Mouse (Mus musculus) kidney, embryonic 14.5 days (tissue): ENCODE data around the gene Fpr3. TPM values are rescaled to one million over a fixed set of nuclear protein-coding genes. Genes with fewer than 3 reads are reported as not detected.

Experiments used
- ATAC-seq: fragments of 200-750 bp; cut with Nextera tagmentation; 2 replicates; pipeline ENCODE4 v1.8.0; 2017; ENCODE audit warnings: moderate number of reproducible peaks, mild to moderate bottlenecking, moderate TSS enrichment, moderate library complexity; ENCODE audit not compliant: low FRiP score, low TSS enrichment
- H3K27ac ChIP-seq: fragments of 300-500 bp; sonication (generic); 2 replicates; pipeline ENCODE4 v1.5.1; 2014; ENCODE audit warnings: low read depth, mild to moderate bottlenecking, low read length, moderate library complexity, mixed read lengths
- H3K27me3 ChIP-seq: fragments of 300-500 bp; sonication (generic); 2 replicates; pipeline ENCODE4 v1.6.1; 2014; ENCODE audit warnings: mild to moderate bottlenecking, low read length; ENCODE audit not compliant: control insufficient read depth, insufficient read depth
- H3K36me3 ChIP-seq: fragments of 300-500 bp; sonication (generic); 2 replicates; pipeline ENCODE4 v1.6.1; 2014; ENCODE audit warnings: low read length, mixed read lengths; ENCODE audit not compliant: control insufficient read depth, insufficient read depth
- H3K4me1 ChIP-seq: fragments of 300-500 bp; sonication (generic); 2 replicates; pipeline ENCODE4 v1.6.1; 2014; ENCODE audit warnings: low read length, mixed read lengths; ENCODE audit not compliant: control insufficient read depth, insufficient read depth
- H3K4me2 ChIP-seq: fragments of 300-500 bp; sonication (generic); replicated peaks from 2 replicates; pipeline ENCODE4 v1.6.1; 2014; ENCODE audit warnings: low read depth, mild to moderate bottlenecking, low read length
- H3K4me3 ChIP-seq: fragments of 300-500 bp; sonication (generic); 2 replicates; pipeline ENCODE4 v1.5.1; 2014; ENCODE audit warnings: mild to moderate bottlenecking, low read length
- H3K9ac ChIP-seq: fragments of 300-500 bp; sonication (generic); 2 replicates; pipeline ENCODE4 v1.6.1; 2014; ENCODE audit warnings: low read depth, mild to moderate bottlenecking, low read length, moderate library complexity
- H3K9me3 ChIP-seq: fragments of 300-500 bp; sonication (generic); 2 replicates; pipeline ENCODE4 v1.6.1; 2016; ENCODE audit warnings: low read length; ENCODE audit not compliant: control insufficient read depth
- WGBS: fragments of 180-500 bp; shearing (Covaris S2); extraction: QIAGEN DNeasy Blood & Tissue Kit; methylation state at CpG from one replicate; pipeline ENCODE4 v1.1.7; 2014; 5-methylcytosine and 5-hydroxymethylcytosine counted together
- polyA plus RNA-seq: library from polyadenylated mRNA; unstranded; fragments of >200 nt; fragmentation: Nextera tagmentation; extraction: Ambion mirVana; gene quantifications from 2 replicates; pipeline ENCODE4 v1.2.1, GENCODE M21; 2014

Gene Fpr3
- polyA plus RNA-seq, 1 experiment from 2014 or later, result not detected

GRCm38 (mm10) chr17:17849906-17850712 lies 37.5 kb upstream of the Fpr3 start:
- no peaks in the 10 kb centered on the region for H3K4me1 ChIP-seq
- H3K36me3 ChIP-seq, result no peaks in the 10 kb centered on the region
- H3K27me3 ChIP-seq, result peaks cover 7% of the 10 kb centered on the region
- H3K4me3 ChIP-seq, result peak overlapping the region; percentile 16
- no peak overlapping the region for H3K27ac ChIP-seq
- H3K9ac ChIP-seq, result no peak overlapping the region
- peak; percentile 48; the same call in 1 of the 2 replicates for ATAC-seq
- H3K4me2 ChIP-seq, result peak overlapping the region; percentile 36
- no peaks in the 10 kb centered on the region for H3K9me3 ChIP-seq
- WGBS, result 19% methylated on average over 55 of the region's 55 CpGs

- Histone ChIP-seq H3K9me3 (no peaks in the 10 kb centered on the region), H3K4me2 (no peak within 1 kb of the TSS), H3K4me1 (no peaks in the 10 kb centered on the region), H3K36me3 (no peaks in the 10 kb centered on the region), H3K27me3 (peaks cover 2% of the 10 kb centered on the region), H3K4me3 (no peak within 1 kb of the TSS), H3K27ac (no peak within 1 kb of the TSS), H3K9ac (no peak within 1 kb of the TSS)
- WGBS, result 35% methylated on average over 8 of the region's 8 CpGs
- ATAC-seq, result 0 out of 2 replicates have a peak, but pooled peaks have one; percentile 45
These were observed 32.4 kb upstream of the Fpr3 start, which contains the start of gene Has1 for GRCm38 (mm10) chr17:17855064-17855838. Gene Has1, minus strand, starts transcription at chr17:17855205.

- H3K36me3 ChIP-seq, result no peaks in the 10 kb centered on the region
- ATAC-seq, result 0 out of 2 replicates have a peak, but pooled peaks have one; percentile 63
- no peak overlapping the region for H3K9ac ChIP-seq
- no peaks in the 10 kb centered on the region for H3K27me3 ChIP-seq
- no peaks in the 10 kb centered on the region for H3K9me3 ChIP-seq
- no peak overlapping the region for H3K27ac ChIP-seq
- no peak overlapping the region for H3K4me3 ChIP-seq
- H3K4me1 ChIP-seq, result no peaks in the 10 kb centered on the region
- no peak overlapping the region for H3K4me2 ChIP-seq
- 56% methylated on average over 1 of the region's 1 CpGs for WGBS
These were observed 31.0 kb upstream of the Fpr3 start for GRCm38 (mm10) chr17:17856612-17857011.

- Histone ChIP-seq H3K27me3 (no peaks in the 10 kb centered on the region), H3K27ac (no peak overlapping the region), H3K4me3 (no peak overlapping the region), H3K9me3 (no peaks in the 10 kb centered on the region), H3K4me2 (no peak overlapping the region), H3K9ac (no peak overlapping the region), H3K4me1 (no peaks in the 10 kb centered on the region), H3K36me3 (no peaks in the 10 kb centered on the region)
- WGBS, result 71% methylated on average over 1 of the region's 1 CpGs
- ATAC-seq, result no peak
These were observed 30.2 kb upstream of the Fpr3 start for GRCm38 (mm10) chr17:17857446-17857845.

- Histone ChIP-seq H3K4me2 (no peak overlapping the region), H3K4me3 (no peak overlapping the region), H3K36me3 (no peaks in the 10 kb centered on the region; the same call in 1 of the 2 replicates), H3K9ac (no peak overlapping the region), H3K27me3 (no peaks in the 10 kb centered on the region), H3K9me3 (no peaks in the 10 kb centered on the region), H3K4me1 (no peaks in the 10 kb centered on the region), H3K27ac (no peak overlapping the region)
- WGBS, result 85% methylated on average over 3 of the region's 3 CpGs
- no peak for ATAC-seq
These were observed 27.5 kb upstream of the Fpr3 start for GRCm38 (mm10) chr17:17860110-17860509.

GRCm38 (mm10) chr17:17862360-17862759 lies 25.3 kb upstream of the Fpr3 start:
- no peak overlapping the region for H3K4me2 ChIP-seq
- 60% methylated on average over 1 of the region's 1 CpGs for WGBS

GRCm38 (mm10) chr17:17865168-17865567 lies 22.5 kb upstream of the Fpr3 start:
- no peak overlapping the region for H3K9ac ChIP-seq
- H3K27ac ChIP-seq, result no peak overlapping the region
- H3K27me3 ChIP-seq, result no peaks in the 10 kb centered on the region
- WGBS, result 75% methylated on average over 2 of the region's 2 CpGs
- ATAC-seq, result no peak
- no peaks in the 10 kb centered on the region for H3K4me1 ChIP-seq
- no peak overlapping the region for H3K4me3 ChIP-seq
- H3K4me2 ChIP-seq, result no peak overlapping the region
- no peaks in the 10 kb centered on the region for H3K9me3 ChIP-seq
- no peaks in the 10 kb centered on the region; the same call in 1 of the 2 replicates for H3K36me3 ChIP-seq

More at GRCm38 (mm10) chr17:17862360-17862759, 25.3 kb upstream of the Fpr3 start:
- Histone ChIP-seq H3K4me3 (no peak overlapping the region), H3K27ac (no peak overlapping the region), H3K36me3 (no peaks in the 10 kb centered on the region; the same call in 1 of the 2 replicates), H3K9me3 (no peaks in the 10 kb centered on the region), H3K27me3 (no peaks in the 10 kb centered on the region), H3K4me1 (no peaks in the 10 kb centered on the region), H3K9ac (no peak overlapping the region)
- ATAC-seq, result no peak

- WGBS, result 87% methylated on average over 11 of the region's 11 CpGs
- Histone ChIP-seq H3K9ac (no peak overlapping the region), H3K4me3 (no peak overlapping the region), H3K9me3 (no peaks in the 10 kb centered on the region), H3K36me3 (no peaks in the 10 kb centered on the region; the same call in 1 of the 2 replicates), H3K27ac (no peak overlapping the region), H3K27me3 (no peaks in the 10 kb centered on the region), H3K4me2 (no peak overlapping the region), H3K4me1 (no peaks in the 10 kb centered on the region)
- ATAC-seq, result no peak
These were observed 20.7 kb upstream of the Fpr3 start for GRCm38 (mm10) chr17:17866801-17867469.
